Mouse (Mus musculus): ENCODE measurements around the gene Esyt2. TPM values are rescaled to one million over a fixed set of nuclear protein-coding genes. Genes with fewer than 3 reads are reported as not detected.

The Esyt2 gene
- polyA plus RNA-seq, 1 experiment from 2014 or later: 15.6 TPM

GRCm38 (mm10) chr12:116414941-116415340 lies 133.9 kb downstream of the Esyt2 start:
- H3K4me2 ChIP-seq (replicated peaks): no peak overlapping the region
- H3K27ac ChIP-seq: no peak overlapping the region
- H3K4me1 ChIP-seq: no peaks in the 10 kb centered on the region
- 93% methylated on average over 4 of the region's 4 CpGs for WGBS
- H3K9me3 ChIP-seq: no peaks in the 10 kb centered on the region
- no peaks in the 10 kb centered on the region for H3K27me3 ChIP-seq
- ATAC-seq (ENCODE audit: low FRiP score, low read depth): no peak
- peaks cover 56% of the 10 kb centered on the region for H3K36me3 ChIP-seq
- H3K4me3 ChIP-seq: no peak overlapping the region
- no peak overlapping the region for H3K9ac ChIP-seq

- no peaks in the 10 kb centered on the region for H3K9me3 ChIP-seq
- H3K4me3 ChIP-seq: no peak overlapping the region
- 89% methylated on average over 1 of the region's 1 CpGs for WGBS
- no peaks in the 10 kb centered on the region for H3K27me3 ChIP-seq
- H3K4me2 ChIP-seq (replicated peaks): no peak overlapping the region
- H3K9ac ChIP-seq: no peak overlapping the region
- peaks cover 48% of the 10 kb centered on the region for H3K36me3 ChIP-seq
- no peak for ATAC-seq (ENCODE audit: low FRiP score, low read depth)
- no peak overlapping the region for H3K27ac ChIP-seq
- no peaks in the 10 kb centered on the region for H3K4me1 ChIP-seq
These were observed 135.5 kb downstream of the Esyt2 start for GRCm38 (mm10) chr12:116416514-116416913.

GRCm38 (mm10) chr12:116421656-116422055 lies 140.7 kb downstream of the Esyt2 start:
- peaks cover 51% of the 10 kb centered on the region for H3K36me3 ChIP-seq
- H3K27ac ChIP-seq: no peak overlapping the region
- H3K9ac ChIP-seq: no peak overlapping the region
- no peak for ATAC-seq (ENCODE audit: low FRiP score, low read depth)
- H3K4me1 ChIP-seq: no peaks in the 10 kb centered on the region
- 88% methylated on average over 2 of the region's 2 CpGs for WGBS
- no peak overlapping the region for H3K4me3 ChIP-seq
- no peak overlapping the region for H3K4me2 ChIP-seq (replicated peaks)
- H3K9me3 ChIP-seq: no peaks in the 10 kb centered on the region
- no peaks in the 10 kb centered on the region for H3K27me3 ChIP-seq

GRCm38 (mm10) chr12:116425392-116425791 lies 144.4 kb downstream of the Esyt2 start:
- no peak overlapping the region for H3K4me3 ChIP-seq
- no peaks in the 10 kb centered on the region for H3K9me3 ChIP-seq
- H3K4me2 ChIP-seq (replicated peaks): no peak overlapping the region
- H3K36me3 ChIP-seq: peaks cover 66% of the 10 kb centered on the region
- no peak overlapping the region for H3K9ac ChIP-seq
- no peak for ATAC-seq (ENCODE audit: low FRiP score, low read depth)
- H3K27me3 ChIP-seq: no peaks in the 10 kb centered on the region
- 90% methylated on average over 2 of the region's 2 CpGs for WGBS
- no peak overlapping the region for H3K27ac ChIP-seq
- no peaks in the 10 kb centered on the region for H3K4me1 ChIP-seq

GRCm38 (mm10) chr12:116433742-116434141 lies 152.7 kb downstream of the Esyt2 start:
- no peak overlapping the region for H3K9ac ChIP-seq
- H3K4me1 ChIP-seq: no peaks in the 10 kb centered on the region
- H3K9me3 ChIP-seq: no peaks in the 10 kb centered on the region
- H3K36me3 ChIP-seq: peaks cover 56% of the 10 kb centered on the region
- no peak overlapping the region for H3K4me3 ChIP-seq
- 96% methylated on average over 2 of the region's 2 CpGs for WGBS
- H3K4me2 ChIP-seq (replicated peaks): no peak overlapping the region
- no peaks in the 10 kb centered on the region for H3K27me3 ChIP-seq
- no peak overlapping the region for H3K27ac ChIP-seq
- no peak for ATAC-seq (ENCODE audit: low FRiP score, low read depth)

- ATAC-seq (ENCODE audit: low FRiP score, low read depth): no peak
- 84% methylated on average over 2 of the region's 2 CpGs for WGBS
- Histone ChIP-seq H3K4me3 (no peak overlapping the region), H3K36me3 (peaks cover 56% of the 10 kb centered on the region), H3K9me3 (no peaks in the 10 kb centered on the region), H3K27me3 (no peaks in the 10 kb centered on the region), H3K4me1 (no peaks in the 10 kb centered on the region), H3K27ac (no peak overlapping the region), H3K9ac (no peak overlapping the region), H3K4me2 (replicated peaks) (no peak overlapping the region)
These were observed 154.2 kb downstream of the Esyt2 start for GRCm38 (mm10) chr12:116435232-116435631.

- 87% methylated on average over 3 of the region's 3 CpGs for WGBS
- ATAC-seq (ENCODE audit: low FRiP score, low read depth): no peak
- H3K27me3 ChIP-seq: no peaks in the 10 kb centered on the region
- peaks cover 60% of the 10 kb centered on the region for H3K36me3 ChIP-seq
- no peak overlapping the region for H3K4me3 ChIP-seq
- H3K9ac ChIP-seq: no peak overlapping the region
- H3K4me1 ChIP-seq: no peaks in the 10 kb centered on the region
- H3K4me2 ChIP-seq (replicated peaks): no peak overlapping the region
- H3K27ac ChIP-seq: no peak overlapping the region
- no peaks in the 10 kb centered on the region for H3K9me3 ChIP-seq
These were observed 155.1 kb downstream of the Esyt2 start for GRCm38 (mm10) chr12:116436125-116436524.

GRCm38 (mm10) chr12:116438591-116438990 lies 157.6 kb downstream of the Esyt2 start:
- H3K9me3 ChIP-seq: no peaks in the 10 kb centered on the region
- no peak overlapping the region for H3K9ac ChIP-seq
- no peak for ATAC-seq (ENCODE audit: low FRiP score, low read depth)
- no peaks in the 10 kb centered on the region for H3K4me1 ChIP-seq
- H3K4me2 ChIP-seq (replicated peaks): no peak overlapping the region
- H3K4me3 ChIP-seq: no peak overlapping the region
- no peaks in the 10 kb centered on the region for H3K27me3 ChIP-seq
- 80% methylated on average over 5 of the region's 5 CpGs for WGBS
- H3K27ac ChIP-seq: no peak overlapping the region
- H3K36me3 ChIP-seq: peaks cover 66% of the 10 kb centered on the region

Small RNA genes within 50 kb of the gene (microRNA-seq; reads per million reads assigned to microRNA genes)
- not detected for gene Gm23190

Other genes with a start within 250 kb of the Esyt2 start
- gene Zfp386, start 233.5 kb upstream of the Esyt2 start, polyA plus RNA-seq (2015; fragmentation: Nextera tagmentation; extraction: Ambion mirVana): 52.1 and 52.8 TPM in 2 replicates
- gene Vipr2, start 203.5 kb upstream of the Esyt2 start, polyA plus RNA-seq (2015; fragmentation: Nextera tagmentation; extraction: Ambion mirVana): 2.2 and 3.2 TPM in 2 replicates
- 32.7 and 39.6 TPM in 2 replicates for gene Wdr60, start 18.2 kb upstream of the Esyt2 start, polyA plus RNA-seq (2015; fragmentation: Nextera tagmentation; extraction: Ambion mirVana)
- not detected in 2 replicates for gene Gm11027, start 5.8 kb upstream of the Esyt2 start, polyA plus RNA-seq (2015; fragmentation: Nextera tagmentation; extraction: Ambion mirVana)
- gene Ncapg2, start 124.2 kb downstream of the Esyt2 start, polyA plus RNA-seq (2015; fragmentation: Nextera tagmentation; extraction: Ambion mirVana): 32.4 and 37.3 TPM in 2 replicates
- gene Ptprn2, start 204.5 kb downstream of the Esyt2 start, polyA plus RNA-seq (2015; fragmentation: Nextera tagmentation; extraction: Ambion mirVana): 0.10 and 0.19 TPM in 2 replicates